Mouse (Mus musculus) hindbrain, embryonic 14.5 days (tissue): Measurements from ENCODE around the gene Bcar3. TPM values are rescaled to one million over a fixed set of nuclear protein-coding genes. Genes with fewer than 3 reads are reported as not detected.
"Not testable (repeated sequence)": the region's sequence is repeated elsewhere in the genome, so short reads cannot be mapped to it uniquely, and the experiment has no call there.

ENCODE experiments used
- ATAC-seq: fragments of 200-750 bp; cut with Nextera tagmentation; 2 replicates; pipeline ENCODE4 v1.8.0; 2017; ENCODE audit warnings: moderate number of reproducible peaks, mild to moderate bottlenecking, moderate TSS enrichment, moderate library complexity; ENCODE audit not compliant: low FRiP score
- DNase-seq: peaks from one replicate; pipeline ENCODE4 v3.0.0-alpha.2; 2015; ENCODE audit warnings: low spot score
- H3K27ac ChIP-seq: fragments of 300-500 bp; sonication (generic); 2 replicates; pipeline ENCODE4 v1.5.1; 2014; ENCODE audit warnings: mild to moderate bottlenecking, moderate library complexity
- H3K27me3 ChIP-seq: fragments of 300-500 bp; sonication (generic); 2 replicates; pipeline ENCODE4 v1.6.1; 2014; ENCODE audit warnings: mild to moderate bottlenecking, low read length, mixed read lengths; ENCODE audit not compliant: control insufficient read depth, insufficient read depth
- H3K36me3 ChIP-seq: fragments of 300-500 bp; sonication (generic); replicated peaks from 2 replicates; pipeline ENCODE4 v1.6.1; 2014; ENCODE audit not compliant: control insufficient read depth, insufficient read depth
- H3K4me1 ChIP-seq: fragments of 300-500 bp; sonication (generic); replicated peaks from 2 replicates; pipeline ENCODE4 v1.6.1; 2014; ENCODE audit warnings: antibody characterized with exemption, low read length, mixed read lengths; ENCODE audit not compliant: control insufficient read depth, insufficient read depth
- H3K4me2 ChIP-seq: fragments of 300-500 bp; sonication (generic); replicated peaks from 2 replicates; pipeline ENCODE4 v1.6.1; 2014; ENCODE audit warnings: mild to moderate bottlenecking, moderate library complexity
- H3K4me3 ChIP-seq: fragments of 300-500 bp; sonication (generic); replicated peaks from 2 replicates; pipeline ENCODE4 v1.5.1; 2014; ENCODE audit warnings: mild to moderate bottlenecking, low read length
- H3K9ac ChIP-seq: fragments of 300-500 bp; sonication (generic); 2 replicates; pipeline ENCODE4 v1.6.1; 2014
- H3K9me3 ChIP-seq: fragments of 300-500 bp; sonication (generic); 2 replicates; pipeline ENCODE4 v1.6.1; 2016; ENCODE audit warnings: low read length; ENCODE audit not compliant: control insufficient read depth
- WGBS: fragments of 180-500 bp; shearing (Covaris S2); extraction: QIAGEN DNeasy Blood & Tissue Kit; methylation state at CpG from one replicate; pipeline ENCODE4 v1.1.7; 2014; 5-methylcytosine and 5-hydroxymethylcytosine counted together
- polyA plus RNA-seq: library from polyadenylated mRNA; unstranded; fragments of >200 nt; fragmentation: Nextera tagmentation; extraction: Ambion mirVana; gene quantifications from 2 replicates; pipeline ENCODE4 v1.2.1, GENCODE M21; 2014

Bcar3 gene
- polyA plus RNA-seq, 1 experiment from 2014 or later = 6.2 TPM

GRCm38 (mm10) chr3:122254050-122254449 is 39.9 kb upstream of the Bcar3 start:
- not testable (repeated sequence) for H3K27ac ChIP-seq, H3K4me2 ChIP-seq, H3K4me3 ChIP-seq, ATAC-seq, H3K9me3 ChIP-seq, DNase-seq, H3K4me1 ChIP-seq, H3K27me3 ChIP-seq, H3K9ac ChIP-seq
- WGBS = 89% methylated on average over 7 of the region's 7 CpGs
- H3K36me3 ChIP-seq = peaks cover 12% of the 10 kb centered on the region

- no peak for DNase-seq
- no peaks in the 10 kb centered on the region for H3K27me3 ChIP-seq
- WGBS = 73% methylated on average over 5 of the region's 5 CpGs
- H3K27ac ChIP-seq = no peak overlapping the region
- ATAC-seq = no peak
- H3K9ac ChIP-seq = no peak overlapping the region
- H3K4me1 ChIP-seq = peaks cover 3% of the 10 kb centered on the region; the same call in 1 of the 2 replicates
- no peak overlapping the region for H3K4me2 ChIP-seq
- no peak overlapping the region for H3K4me3 ChIP-seq
- peaks cover 24% of the 10 kb centered on the region for H3K36me3 ChIP-seq
- H3K9me3 ChIP-seq = no peaks in the 10 kb centered on the region
Measured at GRCm38 (mm10) chr3:122269986-122270385, 23.9 kb upstream of the Bcar3 start.

- not testable (repeated sequence) for H3K4me3 ChIP-seq, H3K27ac ChIP-seq, H3K9me3 ChIP-seq, H3K4me2 ChIP-seq, H3K9ac ChIP-seq, H3K27me3 ChIP-seq, DNase-seq, ATAC-seq
- H3K4me1 ChIP-seq = peaks cover 21% of the 10 kb centered on the region
- 93% methylated on average over 1 of the region's 1 CpGs for WGBS
- peaks cover 28% of the 10 kb centered on the region for H3K36me3 ChIP-seq
Measured at GRCm38 (mm10) chr3:122272565-122272964, 21.4 kb upstream of the Bcar3 start.

- peak overlapping the region; percentile 47; the same call in 1 of the 2 replicates for H3K9ac ChIP-seq
- no peaks in the 10 kb centered on the region for H3K27me3 ChIP-seq
- H3K4me2 ChIP-seq = peak overlapping the region; percentile 50
- H3K4me3 ChIP-seq = peak overlapping the region; percentile 87
- WGBS = 10% methylated on average over 18 of the region's 20 CpGs
- peaks cover 25% of the 10 kb centered on the region for H3K4me1 ChIP-seq
- no peaks in the 10 kb centered on the region for H3K9me3 ChIP-seq
- DNase-seq (no peak), ATAC-seq (no peak)
- H3K36me3 ChIP-seq = peaks cover 30% of the 10 kb centered on the region
- H3K27ac ChIP-seq = peak overlapping the region; percentile 70
Measured at GRCm38 (mm10) chr3:122273407-122274240, 20.3 kb upstream of the Bcar3 start.

GRCm38 (mm10) chr3:122274241-122275024 is 19.5 kb upstream of the Bcar3 start, which contains the start of gene Dnttip2:
TSS of gene Dnttip2 (plus strand) at chr3:122274388.
- H3K36me3 ChIP-seq = peaks cover 38% of the 10 kb centered on the region
- WGBS = under 1% methylated on average over 56 of the region's 57 CpGs
- no peaks in the 10 kb centered on the region for H3K9me3 ChIP-seq
- ATAC-seq (peak; percentile 97), DNase-seq (peak; percentile 97)
- peak within 1 kb of the TSS; percentile 86 for H3K9ac ChIP-seq
- H3K4me1 ChIP-seq = peaks cover 25% of the 10 kb centered on the region
- H3K4me3 ChIP-seq = peak within 1 kb of the TSS; percentile 87
- peak within 1 kb of the TSS; percentile 70 for H3K27ac ChIP-seq
- peak within 1 kb of the TSS; percentile 59 for H3K4me2 ChIP-seq
- H3K27me3 ChIP-seq = no peaks in the 10 kb centered on the region

- Histone ChIP-seq H3K9ac (peak overlapping the region; percentile 86), H3K9me3 (no peaks in the 10 kb centered on the region), H3K4me2 (peak overlapping the region; percentile 59), H3K4me1 (peaks cover 25% of the 10 kb centered on the region), H3K27ac (no peak overlapping the region), H3K4me3 (peak overlapping the region; percentile 87), H3K36me3 (peaks cover 45% of the 10 kb centered on the region), H3K27me3 (no peaks in the 10 kb centered on the region)
- 80% methylated on average over 10 of the region's 10 CpGs for WGBS
- ATAC-seq = no peak
- no peak for DNase-seq
Measured at GRCm38 (mm10) chr3:122275111-122275510, 18.8 kb upstream of the Bcar3 start.

GRCm38 (mm10) chr3:122287195-122287594 is 6.7 kb upstream of the Bcar3 start:
- H3K4me2 ChIP-seq = no peak overlapping the region
- H3K27ac ChIP-seq = no peak overlapping the region
- no peaks in the 10 kb centered on the region for H3K9me3 ChIP-seq
- no peak overlapping the region for H3K4me3 ChIP-seq
- H3K4me1 ChIP-seq = peaks cover 17% of the 10 kb centered on the region
- 77% methylated on average over 5 of the region's 5 CpGs for WGBS
- no peak overlapping the region for H3K9ac ChIP-seq
- no peaks in the 10 kb centered on the region for H3K27me3 ChIP-seq
- H3K36me3 ChIP-seq = peaks cover 38% of the 10 kb centered on the region
- DNase-seq = no peak
- ATAC-seq = no peak

GRCm38 (mm10) chr3:122288613-122289195 is 5.2 kb upstream of the Bcar3 start:
- no peaks in the 10 kb centered on the region for H3K27me3 ChIP-seq
- H3K4me1 ChIP-seq = peaks cover 21% of the 10 kb centered on the region
- no peak overlapping the region for H3K4me3 ChIP-seq
- no peak overlapping the region for H3K27ac ChIP-seq
- WGBS = 86% methylated on average over 5 of the region's 5 CpGs
- no peaks in the 10 kb centered on the region for H3K9me3 ChIP-seq
- peaks cover 23% of the 10 kb centered on the region for H3K36me3 ChIP-seq
- H3K4me2 ChIP-seq = no peak overlapping the region
- no peak for DNase-seq
- H3K9ac ChIP-seq = no peak overlapping the region
- ATAC-seq = no peak

GRCm38 (mm10) chr3:122289344-122289743 is 4.6 kb upstream of the Bcar3 start:
- H3K27me3 ChIP-seq, H3K27ac ChIP-seq, H3K4me3 ChIP-seq, H3K4me2 ChIP-seq, H3K9ac ChIP-seq, H3K9me3 ChIP-seq, DNase-seq, ATAC-seq: not testable (repeated sequence)
- Histone ChIP-seq H3K4me1 (peaks cover 24% of the 10 kb centered on the region), H3K36me3 (peaks cover 16% of the 10 kb centered on the region)
- WGBS = 81% methylated on average over 3 of the region's 4 CpGs
